Mouse (Mus musculus): ENCODE measurements around the gene Cisd1. TPM values are rescaled to one million over a fixed set of nuclear protein-coding genes. Genes with fewer than 3 reads are reported as not detected.

Cisd1 gene
- polyA plus RNA-seq, 1 experiment from 2014 or later, result 217 TPM

DNA sequence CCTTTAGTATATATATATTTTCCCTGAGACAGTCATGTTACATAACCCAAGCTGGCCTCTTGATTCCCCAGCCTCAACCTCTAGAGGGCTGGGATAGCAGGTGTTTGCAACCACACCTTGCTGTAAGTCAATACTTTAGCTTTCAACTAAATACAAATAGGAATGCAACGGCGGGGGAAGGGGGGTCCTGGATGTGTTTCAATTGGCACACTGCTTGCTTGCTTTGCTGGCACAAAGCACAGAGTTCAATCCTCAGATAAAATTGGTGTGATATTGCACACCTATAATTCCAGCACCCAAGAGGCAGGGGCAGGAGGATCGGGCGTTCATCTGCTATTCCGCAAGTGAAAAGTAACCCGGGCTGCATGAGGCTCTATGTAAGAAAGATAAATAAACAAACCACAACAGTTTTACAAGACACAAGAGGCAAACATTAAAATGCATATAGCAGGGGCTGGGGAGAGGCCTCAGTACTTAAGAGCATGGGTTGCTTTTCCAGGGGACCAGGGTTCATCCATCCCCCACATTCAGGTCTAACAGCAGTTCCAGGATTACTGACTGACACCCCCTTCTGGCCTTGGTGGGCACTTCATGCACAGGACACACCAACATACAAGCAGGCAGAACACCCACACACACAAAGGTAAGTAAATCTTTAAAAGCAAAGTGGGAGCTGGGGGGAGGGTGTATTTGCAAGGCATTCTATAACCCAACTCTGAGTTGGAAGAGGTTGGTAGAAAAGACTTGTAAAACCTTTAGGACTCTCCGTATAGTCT, 2.5 kb downstream of the Cisd1 start:
- Histone ChIP-seq H3K4me1 (ENCODE audit: control insufficient read depth in 2 of 2, insufficient read depth in 2 of 2, low read length in 2 of 2) (peaks cover 2 to 27% of the 10 kb centered on the region in 2 experiments; a peak in 3 of 4 replicates), H3K27ac (replicated peaks in 1 of 2; ENCODE audit: control insufficient read depth in 1 of 2, insufficient read depth in 1 of 2, low read depth in 2 of 2, low read length in 2 of 2) (no peak overlapping the region), H3K9me3 (ENCODE audit: control insufficient read depth, low read length) (no peaks in the 10 kb centered on the region), H3K9ac (ENCODE audit: low read length) (no peak overlapping the region), H3K4me2 (ENCODE audit: low read length) (no peak overlapping the region), H3K36me3 (ENCODE audit: control insufficient read depth, insufficient read depth, low read length) (no peaks in the 10 kb centered on the region), H3K27me3 (ENCODE audit: control insufficient read depth, insufficient read depth, low read length) (no peaks in the 10 kb centered on the region), H3K4me3 (ENCODE audit: control insufficient read depth in 1 of 2, insufficient read depth in 1 of 2, low read depth in 1 of 2, low read length in 2 of 2) (no peak overlapping the region)
- ATAC-seq (ENCODE audit: insufficient number of reproducible peaks, insufficient read depth, low FRiP score, low read depth), result no peak
- 91% methylated on average over 7 of the region's 7 CpGs for WGBS

DNA sequence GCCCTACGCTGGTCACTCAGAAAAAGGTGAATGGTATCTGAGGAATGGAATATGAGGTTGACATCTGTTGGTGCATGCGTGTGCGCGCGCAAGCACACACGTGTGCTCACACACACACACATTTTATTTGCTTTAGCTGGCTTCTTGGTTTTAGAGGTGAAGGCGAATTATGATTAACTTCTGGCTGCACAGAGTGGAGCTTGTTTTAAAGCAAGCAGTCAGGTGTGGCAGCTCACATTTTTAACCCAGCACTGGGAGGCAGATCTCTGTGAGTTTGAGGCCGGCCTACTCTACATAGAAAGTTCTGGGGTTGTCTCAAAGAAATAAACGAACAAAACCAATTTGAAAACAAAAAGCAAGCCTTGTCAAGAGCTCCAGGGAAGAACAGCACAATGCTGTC, 3.5 kb downstream of the Cisd1 start:
- Histone ChIP-seq H3K4me1 (ENCODE audit: control insufficient read depth in 2 of 2, insufficient read depth in 2 of 2, low read length in 2 of 2) (peaks cover 2 to 27% of the 10 kb centered on the region in 2 experiments; a peak in 3 of 4 replicates), H3K9me3 (ENCODE audit: control insufficient read depth, low read length) (no peaks in the 10 kb centered on the region), H3K4me3 (ENCODE audit: control insufficient read depth in 1 of 2, insufficient read depth in 1 of 2, low read depth in 1 of 2, low read length in 2 of 2) (no peak overlapping the region), H3K36me3 (ENCODE audit: control insufficient read depth, insufficient read depth, low read length) (peaks cover 2% of the 10 kb centered on the region; the same call in 1 of the 2 replicates), H3K27ac (replicated peaks in 1 of 2; ENCODE audit: control insufficient read depth in 1 of 2, insufficient read depth in 1 of 2, low read depth in 2 of 2, low read length in 2 of 2) (no peak overlapping the region), H3K27me3 (ENCODE audit: control insufficient read depth, insufficient read depth, low read length) (no peaks in the 10 kb centered on the region), H3K9ac (ENCODE audit: low read length) (no peak overlapping the region), H3K4me2 (ENCODE audit: low read length) (no peak overlapping the region)
- no peak for ATAC-seq (ENCODE audit: insufficient number of reproducible peaks, insufficient read depth, low FRiP score, low read depth)
- 95% methylated on average over 9 of the region's 9 CpGs for WGBS

DNA sequence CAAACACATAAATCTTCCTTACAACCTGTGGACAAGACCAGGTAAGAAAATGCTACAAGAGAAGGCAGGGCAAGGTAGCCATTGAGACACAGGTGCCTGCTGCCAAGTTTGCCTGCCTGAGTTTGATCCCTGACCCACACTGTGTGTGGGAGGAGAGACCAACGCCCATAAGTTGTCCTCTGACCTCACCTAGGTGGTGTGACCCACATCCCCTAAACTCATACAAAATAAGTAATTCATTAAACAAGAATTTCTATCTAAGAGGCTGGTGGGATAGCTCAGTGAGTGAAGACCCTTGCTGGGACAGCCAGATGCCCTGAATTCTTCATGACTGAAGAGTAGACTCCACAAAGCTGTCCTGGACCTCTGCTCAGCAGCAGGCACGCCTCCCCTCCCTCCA, 4.6 kb downstream of the Cisd1 start:
- Histone ChIP-seq H3K36me3 (ENCODE audit: control insufficient read depth, insufficient read depth, low read length) (peaks cover 12% of the 10 kb centered on the region), H3K4me3 (ENCODE audit: control insufficient read depth in 1 of 2, insufficient read depth in 1 of 2, low read depth in 1 of 2, low read length in 2 of 2) (no peak overlapping the region), H3K4me1 (ENCODE audit: control insufficient read depth in 2 of 2, insufficient read depth in 2 of 2, low read length in 2 of 2) (peaks cover 2 to 24% of the 10 kb centered on the region in 2 experiments; a peak in 3 of 4 replicates), H3K27ac (replicated peaks in 1 of 2; ENCODE audit: control insufficient read depth in 1 of 2, insufficient read depth in 1 of 2, low read depth in 2 of 2, low read length in 2 of 2) (no peak overlapping the region), H3K27me3 (ENCODE audit: control insufficient read depth, insufficient read depth, low read length) (no peaks in the 10 kb centered on the region), H3K9ac (ENCODE audit: low read length) (no peak overlapping the region), H3K9me3 (ENCODE audit: control insufficient read depth, low read length) (no peaks in the 10 kb centered on the region), H3K4me2 (ENCODE audit: low read length) (no peak overlapping the region)
- WGBS, result 89% methylated on average over 2 of the region's 2 CpGs
- ATAC-seq (ENCODE audit: insufficient number of reproducible peaks, insufficient read depth, low FRiP score, low read depth), result no peak

DNA sequence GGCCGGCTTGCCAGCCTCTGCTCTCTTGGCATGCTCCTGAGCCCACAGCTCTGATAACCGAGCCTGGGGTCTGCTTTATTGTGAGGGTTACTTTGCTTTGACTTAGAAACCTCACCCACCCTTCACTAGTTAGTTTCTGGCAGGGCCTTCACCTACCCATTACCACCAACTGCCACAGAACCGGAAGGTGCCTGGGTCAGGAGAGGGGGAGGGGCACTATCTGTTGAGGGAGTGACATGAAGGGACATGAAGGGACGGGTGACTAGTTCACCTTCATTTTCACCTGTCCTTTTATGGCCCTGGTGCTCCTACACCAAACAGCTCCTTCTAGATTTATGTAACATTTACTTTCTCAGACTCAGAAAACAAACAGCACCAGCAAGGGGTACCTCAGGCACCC, 5.3 kb downstream of the Cisd1 start:
- Histone ChIP-seq H3K9ac (ENCODE audit: low read length) (no peak overlapping the region), H3K9me3 (ENCODE audit: control insufficient read depth, low read length) (no peaks in the 10 kb centered on the region), H3K4me2 (ENCODE audit: low read length) (no peak overlapping the region), H3K27ac (replicated peaks in 1 of 2; ENCODE audit: control insufficient read depth in 1 of 2, insufficient read depth in 1 of 2, low read depth in 2 of 2, low read length in 2 of 2) (no peak overlapping the region), H3K36me3 (ENCODE audit: control insufficient read depth, insufficient read depth, low read length) (peaks cover 19% of the 10 kb centered on the region), H3K4me3 (ENCODE audit: control insufficient read depth in 1 of 2, insufficient read depth in 1 of 2, low read depth in 1 of 2, low read length in 2 of 2) (no peak overlapping the region), H3K4me1 (ENCODE audit: control insufficient read depth in 2 of 2, insufficient read depth in 2 of 2, low read length in 2 of 2) (peaks cover 2 to 22% of the 10 kb centered on the region in 2 experiments; a peak in 3 of 4 replicates), H3K27me3 (ENCODE audit: control insufficient read depth, insufficient read depth, low read length) (no peaks in the 10 kb centered on the region)
- ATAC-seq (ENCODE audit: insufficient number of reproducible peaks, insufficient read depth, low FRiP score, low read depth), result no peak
- 57% methylated on average over 4 of the region's 4 CpGs for WGBS

DNA sequence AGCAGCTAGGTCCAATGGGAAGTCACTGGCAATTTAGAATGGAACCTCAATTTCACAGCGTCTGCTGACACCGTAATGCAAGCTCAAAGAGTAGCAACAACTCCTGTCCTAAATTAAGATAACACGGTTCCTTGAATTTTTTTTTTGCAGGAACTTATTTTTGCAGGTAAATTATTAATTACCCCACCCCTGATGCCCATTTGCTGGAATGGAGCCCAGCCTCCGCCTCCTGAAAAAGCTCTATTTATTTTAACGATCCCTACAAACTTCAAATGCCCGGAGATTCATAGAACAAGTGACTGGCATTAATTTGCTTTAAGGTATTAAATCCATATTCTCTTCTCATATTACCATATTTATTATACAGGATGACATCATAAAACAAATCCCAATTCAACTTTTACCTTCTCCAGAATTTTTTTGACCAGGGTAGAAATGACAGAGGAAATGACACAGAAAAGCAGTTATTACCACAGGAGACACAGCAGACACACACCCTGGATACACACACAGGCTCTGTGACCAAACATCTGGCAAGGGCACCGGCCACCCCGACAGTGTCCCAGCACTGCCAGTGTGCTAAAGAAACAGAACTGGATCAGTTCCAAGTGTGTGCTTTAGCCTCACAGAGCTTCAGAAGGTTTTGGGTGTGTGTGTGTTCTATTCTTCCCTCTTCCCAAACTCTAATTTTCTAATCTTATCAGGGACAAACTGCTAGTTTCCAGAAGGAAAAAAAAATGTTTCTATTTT, 6.4 kb downstream of the Cisd1 start:
- no peak overlapping the region for H3K27ac ChIP-seq (replicated peaks in 1 of 2; ENCODE audit: control insufficient read depth in 1 of 2, insufficient read depth in 1 of 2, low read depth in 2 of 2, low read length in 2 of 2)
- no peak for ATAC-seq (ENCODE audit: insufficient number of reproducible peaks, insufficient read depth, low FRiP score, low read depth)
- WGBS, result 75% methylated on average over 8 of the region's 8 CpGs

DNA sequence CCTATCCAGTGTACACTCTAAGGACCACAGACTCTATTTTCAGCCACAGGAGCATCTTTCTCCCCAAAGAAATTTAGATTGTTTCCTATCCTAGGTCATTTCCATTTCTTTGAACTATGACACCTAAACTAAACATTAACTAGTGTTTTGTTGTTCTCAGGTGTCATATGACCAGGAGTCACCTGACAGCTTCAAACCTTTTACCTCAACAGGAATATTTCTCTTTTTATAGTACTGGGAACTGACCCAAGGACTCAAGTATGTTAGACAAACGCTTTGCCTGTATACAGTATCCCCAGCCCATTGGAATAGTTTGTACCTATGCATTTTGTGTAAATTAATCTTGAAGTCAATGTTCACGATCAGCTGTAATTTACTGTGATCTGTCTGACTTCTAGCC, 7.0 kb downstream of the Cisd1 start:
- H3K27ac ChIP-seq (replicated peaks in 1 of 2; ENCODE audit: control insufficient read depth in 1 of 2, insufficient read depth in 1 of 2, low read depth in 2 of 2, low read length in 2 of 2), result no peak overlapping the region
- H3K4me3 ChIP-seq (ENCODE audit: control insufficient read depth in 1 of 2, insufficient read depth in 1 of 2, low read depth in 1 of 2, low read length in 2 of 2), result no peak overlapping the region
- no peaks in the 10 kb centered on the region for H3K27me3 ChIP-seq (ENCODE audit: control insufficient read depth, insufficient read depth, low read length)
- H3K4me1 ChIP-seq (ENCODE audit: control insufficient read depth in 2 of 2, insufficient read depth in 2 of 2, low read length in 2 of 2), result peaks cover 0 to 10% of the 10 kb centered on the region in 2 experiments; a peak in 2 of 4 replicates
- no peak overlapping the region for H3K4me2 ChIP-seq (ENCODE audit: low read length)
- H3K9ac ChIP-seq (ENCODE audit: low read length), result no peak overlapping the region
- peaks cover 29% of the 10 kb centered on the region for H3K36me3 ChIP-seq (ENCODE audit: control insufficient read depth, insufficient read depth, low read length)
- 86% methylated on average over 2 of the region's 2 CpGs for WGBS
- ATAC-seq (ENCODE audit: insufficient number of reproducible peaks, insufficient read depth, low FRiP score, low read depth), result no peak
- H3K9me3 ChIP-seq (ENCODE audit: control insufficient read depth, low read length), result no peaks in the 10 kb centered on the region

More for the DNA sequence above, 6.4 kb downstream of the Cisd1 start:
- H3K4me3 ChIP-seq (ENCODE audit: control insufficient read depth in 1 of 2, insufficient read depth in 1 of 2, low read depth in 1 of 2, low read length in 2 of 2), result no peak overlapping the region
- H3K4me2 ChIP-seq (ENCODE audit: low read length), result no peak overlapping the region
- H3K36me3 ChIP-seq (ENCODE audit: control insufficient read depth, insufficient read depth, low read length), result peaks cover 29% of the 10 kb centered on the region
- H3K9me3 ChIP-seq (ENCODE audit: control insufficient read depth, low read length), result no peaks in the 10 kb centered on the region
- no peak overlapping the region for H3K9ac ChIP-seq (ENCODE audit: low read length)
- H3K4me1 ChIP-seq (ENCODE audit: control insufficient read depth in 2 of 2, insufficient read depth in 2 of 2, low read length in 2 of 2), result peaks cover 0 to 13% of the 10 kb centered on the region in 2 experiments; a peak in 2 of 4 replicates
- H3K27me3 ChIP-seq (ENCODE audit: control insufficient read depth, insufficient read depth, low read length), result no peaks in the 10 kb centered on the region

DNA sequence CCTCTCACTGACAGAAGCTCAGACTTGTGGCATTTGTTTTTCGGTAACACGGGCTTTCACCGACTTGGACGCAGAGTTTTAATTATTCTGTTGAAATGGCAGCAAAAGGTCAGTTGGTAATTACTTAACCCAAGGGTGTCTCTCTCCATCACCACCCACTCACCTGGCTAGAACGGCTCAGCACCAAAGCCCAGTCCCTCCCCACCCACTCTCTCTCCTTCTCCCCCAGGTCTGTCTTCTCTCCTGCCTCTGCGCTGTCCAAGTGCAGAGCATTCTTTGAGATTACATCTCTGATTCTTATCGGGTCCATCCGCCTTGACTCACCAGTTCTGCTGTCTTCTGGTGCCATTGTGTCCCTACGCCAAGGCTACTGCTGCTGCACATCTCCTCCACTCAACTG, 11.9 kb downstream of the Cisd1 start:
- H3K27me3 ChIP-seq (ENCODE audit: control insufficient read depth, insufficient read depth, low read length), result no peaks in the 10 kb centered on the region
- no peak overlapping the region for H3K27ac ChIP-seq (replicated peaks in 1 of 2; ENCODE audit: control insufficient read depth in 1 of 2, insufficient read depth in 1 of 2, low read depth in 2 of 2, low read length in 2 of 2)
- no peak overlapping the region for H3K4me3 ChIP-seq (ENCODE audit: control insufficient read depth in 1 of 2, insufficient read depth in 1 of 2, low read depth in 1 of 2, low read length in 2 of 2)
- no peaks in the 10 kb centered on the region for H3K9me3 ChIP-seq (ENCODE audit: control insufficient read depth, low read length)
- WGBS, result 91% methylated on average over 9 of the region's 9 CpGs
- H3K4me1 ChIP-seq (ENCODE audit: control insufficient read depth in 2 of 2, insufficient read depth in 2 of 2, low read length in 2 of 2), result no peaks in the 10 kb centered on the region
- H3K36me3 ChIP-seq (ENCODE audit: control insufficient read depth, insufficient read depth, low read length), result peaks cover 54% of the 10 kb centered on the region
- H3K9ac ChIP-seq (ENCODE audit: low read length), result no peak overlapping the region
- no peak for ATAC-seq (ENCODE audit: insufficient number of reproducible peaks, insufficient read depth, low FRiP score, low read depth)
- H3K4me2 ChIP-seq (ENCODE audit: low read length), result no peak overlapping the region

Data from heart, embryonic 14.5 days (tissue).